Mouse (Mus musculus) limb, embryonic 14.5 days (tissue): Measurements from ENCODE around the gene Myo3b. TPM values are rescaled to one million over a fixed set of nuclear protein-coding genes. Genes with fewer than 3 reads are reported as not detected.

Experiments used
- ATAC-seq: fragments of 200-750 bp; cut with Nextera tagmentation; 2 replicates; pipeline ENCODE4 v1.8.0; 2017; ENCODE audit warnings: low read depth, moderate number of reproducible peaks, moderate TSS enrichment; ENCODE audit not compliant: low FRiP score
- DNase-seq: peaks from one replicate; pipeline ENCODE4 v3.0.0-alpha.2; 2015; ENCODE audit warnings: low spot score
- H3K27ac ChIP-seq: fragments of 300-500 bp; sonication (generic); replicated peaks from 2 replicates; pipeline ENCODE4 v1.5.1; 2014; ENCODE audit warnings: low read depth, mild to moderate bottlenecking, low read length, moderate library complexity, mixed read lengths
- H3K27me3 ChIP-seq: fragments of 300-500 bp; sonication (generic); 2 replicates; pipeline ENCODE4 v1.6.1; 2014; ENCODE audit warnings: low read length, mixed read lengths; ENCODE audit not compliant: control insufficient read depth, insufficient read depth
- H3K36me3 ChIP-seq: fragments of 300-500 bp; sonication (generic); 2 replicates; pipeline ENCODE4 v1.6.1; 2014; ENCODE audit warnings: mild to moderate bottlenecking, low read length, moderate library complexity, mixed read lengths; ENCODE audit not compliant: control insufficient read depth, insufficient read depth
- H3K4me1 ChIP-seq: fragments of 300-500 bp; sonication (generic); 2 replicates; pipeline ENCODE4 v1.6.1; 2014; ENCODE audit warnings: antibody characterized with exemption, low read length, mixed read lengths; ENCODE audit not compliant: control insufficient read depth, insufficient read depth
- H3K4me2 ChIP-seq: fragments of 300-500 bp; sonication (generic); replicated peaks from 2 replicates; pipeline ENCODE4 v1.6.1; 2014; ENCODE audit warnings: low read depth, mild to moderate bottlenecking, low read length, moderate library complexity; ENCODE audit not compliant: severe bottlenecking
- H3K4me3 ChIP-seq: fragments of 300-500 bp; sonication (generic); replicated peaks from 2 replicates; pipeline ENCODE4 v1.5.1; 2014; ENCODE audit warnings: low read length
- H3K9ac ChIP-seq: fragments of 300-500 bp; sonication (generic); 2 replicates; pipeline ENCODE4 v1.6.1; 2014; ENCODE audit warnings: mild to moderate bottlenecking, low read depth, low read length, moderate library complexity; ENCODE audit not compliant: severe bottlenecking
- H3K9me3 ChIP-seq: fragments of 300-500 bp; sonication (generic); 2 replicates; pipeline ENCODE4 v1.6.1; 2016; ENCODE audit warnings: low read length; ENCODE audit not compliant: control insufficient read depth
- POLR2A ChIP-seq: fragments of 200-500 bp; IDR thresholded peaks from 2 replicates; pipeline ENCODE4 v1.8.0; 2012; ENCODE audit warnings: inconsistent platforms, mild to moderate bottlenecking, moderate library complexity, borderline replicate concordance; ENCODE audit not compliant: insufficient read depth, insufficient read length; ENCODE audit errors: extremely low read depth
- WGBS: fragments of 180-500 bp; shearing (Covaris S2); extraction: QIAGEN DNeasy Blood & Tissue Kit; methylation state at CpG from one replicate; pipeline ENCODE4 v1.1.7; 2014; 5-methylcytosine and 5-hydroxymethylcytosine counted together
- polyA plus RNA-seq, 2 experiments: library from polyadenylated mRNA; depleted of rRNA in 1 of 2; stranded (reverse) in 1 of 2; unstranded in 1 of 2; fragments of >200 nt; fragmentation: Nextera tagmentation in 1 of 2; extraction: Ambion mirVana in 1 of 2; gene quantifications; 2 replicates each; pipeline versions ENCODE4 v1.2.1 to v1.2.3; 2012 to 2014

The Myo3b gene
- polyA plus RNA-seq, 2 experiments, result 0.04 TPM; not detected in 1

DNA sequence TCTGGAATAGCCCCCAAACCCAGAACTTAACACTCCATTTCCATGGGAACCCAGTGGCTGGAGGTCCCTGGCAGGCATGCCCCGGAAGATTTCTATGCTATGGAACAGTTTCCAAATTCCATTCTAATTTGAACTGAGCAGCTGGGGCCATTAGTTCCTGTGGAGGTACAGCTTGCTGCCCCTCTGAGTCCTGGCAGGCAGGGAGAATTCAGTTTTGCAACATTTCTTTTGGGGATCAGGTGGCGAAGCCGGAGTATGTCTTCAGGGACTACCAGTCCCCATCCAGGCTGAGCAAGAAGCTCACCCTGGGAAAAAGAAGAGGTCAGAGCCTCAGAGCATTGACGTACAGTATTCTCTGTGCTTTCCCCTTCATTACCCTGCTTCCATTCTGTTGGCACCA is 94.4 kb downstream of the Myo3b start:
- H3K4me1 ChIP-seq, result no peaks in the 10 kb centered on the region
- no peak for TF ChIP-seq POLR2A
- H3K36me3 ChIP-seq, result no peaks in the 10 kb centered on the region
- H3K4me3 ChIP-seq, result no peak overlapping the region
- WGBS, result 64% methylated on average over 4 of the region's 4 CpGs
- 0 out of 2 replicates have a peak, but pooled peaks cover 2% of the 10 kb centered on the region for H3K27me3 ChIP-seq
- DNase-seq (no peak), ATAC-seq (no peak)
- H3K9me3 ChIP-seq, result no peaks in the 10 kb centered on the region
- H3K4me2 ChIP-seq, result no peak overlapping the region
- H3K9ac ChIP-seq, result no peak overlapping the region
- H3K27ac ChIP-seq, result no peak overlapping the region

DNA sequence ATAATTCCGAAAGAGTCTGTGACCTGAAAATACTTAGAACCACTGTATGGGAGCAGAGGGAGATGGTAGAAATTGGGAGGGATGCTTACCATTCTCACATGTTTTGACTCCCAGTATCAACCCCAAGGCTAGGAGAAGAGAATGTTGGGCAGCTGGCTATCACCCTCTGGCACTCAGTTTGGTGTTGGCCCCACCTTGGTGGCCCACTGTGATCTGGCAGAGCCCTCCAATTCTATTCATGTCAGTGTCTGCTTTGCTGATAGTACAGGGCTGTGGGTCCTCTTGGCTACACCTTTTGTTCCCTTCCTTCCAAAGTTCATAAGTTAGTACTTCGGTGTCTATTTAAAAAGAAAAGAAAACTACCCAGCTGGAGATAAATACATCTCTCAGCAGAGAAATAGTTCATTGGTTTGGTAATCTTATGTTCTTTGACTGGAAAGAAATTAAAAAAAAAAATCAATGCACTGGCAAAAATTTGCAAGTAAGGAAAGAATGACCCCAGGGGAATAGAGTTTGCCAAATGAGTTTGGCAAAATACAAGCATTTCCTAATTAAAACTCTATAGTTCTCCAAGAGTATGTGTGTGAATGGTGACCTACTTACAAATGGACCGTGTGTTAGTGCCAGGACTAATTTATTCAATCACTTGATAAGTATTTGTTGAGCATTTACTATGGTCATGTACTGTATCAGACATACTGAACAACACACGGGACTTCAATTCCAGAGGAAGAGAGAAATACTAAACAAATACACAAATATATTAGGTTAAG is 98.5 kb downstream of the Myo3b start:
- Histone ChIP-seq H3K27me3 (no peaks in the 10 kb centered on the region), H3K27ac (no peak overlapping the region), H3K4me2 (no peak overlapping the region), H3K9me3 (no peaks in the 10 kb centered on the region), H3K36me3 (no peaks in the 10 kb centered on the region), H3K4me3 (no peak overlapping the region), H3K4me1 (no peaks in the 10 kb centered on the region), H3K9ac (no peak overlapping the region)
- WGBS, result 91% methylated on average over 4 of the region's 4 CpGs
- DNase-seq, result no peak
- ATAC-seq, result no peak
- no peak for TF ChIP-seq POLR2A

DNA sequence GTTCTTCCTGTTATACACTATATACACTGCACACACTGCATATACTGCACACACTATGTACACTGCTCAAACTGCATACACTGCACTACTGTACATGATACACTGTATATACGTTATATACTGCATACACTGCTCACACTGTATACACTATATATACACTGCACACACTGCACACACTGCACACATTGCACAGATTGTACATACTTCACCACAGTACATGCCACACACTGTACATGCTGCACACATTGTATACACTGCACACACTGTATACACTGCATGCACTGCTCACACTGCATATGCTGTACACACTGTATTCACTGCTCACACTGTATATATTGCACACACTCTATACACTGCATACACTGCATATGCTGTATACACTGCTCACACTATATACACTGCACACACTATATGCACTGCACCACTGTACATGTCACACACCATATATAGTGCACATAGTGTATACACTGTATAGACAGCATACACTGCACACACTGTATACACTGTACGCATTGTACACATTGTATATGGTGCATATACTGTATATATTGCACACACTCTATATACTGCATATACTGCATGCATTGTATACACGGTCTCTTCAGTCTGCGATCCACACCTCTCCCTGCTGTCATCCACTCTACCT is 104.7 kb downstream of the Myo3b start:
- Histone ChIP-seq H3K9me3 (no peaks in the 10 kb centered on the region), H3K27ac (no peak overlapping the region), H3K36me3 (no peaks in the 10 kb centered on the region), H3K9ac (no peak overlapping the region), H3K4me2 (no peak overlapping the region), H3K4me1 (no peaks in the 10 kb centered on the region), H3K27me3 (no peaks in the 10 kb centered on the region), H3K4me3 (no peak overlapping the region)
- WGBS, result 94% methylated on average over 4 of the region's 4 CpGs
- TF ChIP-seq POLR2A, result no peak
- DNase-seq (no peak), ATAC-seq (no peak)

DNA sequence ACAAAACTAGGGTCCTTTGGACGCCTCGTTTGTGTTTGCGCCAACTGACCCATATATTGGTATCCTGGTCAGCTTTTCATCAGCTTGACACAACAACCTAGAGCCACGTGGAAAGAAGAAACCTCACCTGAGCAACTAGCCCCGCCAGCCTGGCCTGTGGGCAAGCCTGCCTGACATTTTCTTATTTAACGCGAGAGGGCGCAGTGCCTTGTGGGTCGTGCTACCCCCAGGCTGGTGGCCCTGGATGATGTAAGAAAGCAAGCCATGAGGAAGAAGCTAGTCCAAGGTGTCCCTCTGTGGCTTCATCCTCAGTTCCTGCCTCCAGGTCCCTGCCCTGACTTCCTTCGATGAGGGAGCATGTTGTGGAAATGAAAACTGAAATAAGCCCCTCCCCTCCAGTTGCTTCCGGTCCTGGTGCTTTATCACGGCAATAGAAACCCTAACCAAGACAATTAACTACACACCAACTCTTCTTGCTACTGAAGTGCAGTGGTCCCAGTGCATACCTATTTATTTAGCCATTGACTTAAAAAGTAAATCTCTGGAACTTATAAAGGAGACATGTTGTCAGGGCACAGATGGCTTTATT is 108.2 kb downstream of the Myo3b start:
- H3K27ac ChIP-seq, result no peak overlapping the region
- no peaks in the 10 kb centered on the region for H3K36me3 ChIP-seq
- DNase-seq, result no peak
- ATAC-seq, result no peak
- 52% methylated on average over 12 of the region's 12 CpGs for WGBS
- no peak overlapping the region for H3K4me2 ChIP-seq
- H3K9me3 ChIP-seq, result no peaks in the 10 kb centered on the region
- no peaks in the 10 kb centered on the region for H3K27me3 ChIP-seq
- H3K4me1 ChIP-seq, result no peaks in the 10 kb centered on the region
- H3K4me3 ChIP-seq, result no peak overlapping the region
- no peak for TF ChIP-seq POLR2A
- H3K9ac ChIP-seq, result no peak overlapping the region

DNA sequence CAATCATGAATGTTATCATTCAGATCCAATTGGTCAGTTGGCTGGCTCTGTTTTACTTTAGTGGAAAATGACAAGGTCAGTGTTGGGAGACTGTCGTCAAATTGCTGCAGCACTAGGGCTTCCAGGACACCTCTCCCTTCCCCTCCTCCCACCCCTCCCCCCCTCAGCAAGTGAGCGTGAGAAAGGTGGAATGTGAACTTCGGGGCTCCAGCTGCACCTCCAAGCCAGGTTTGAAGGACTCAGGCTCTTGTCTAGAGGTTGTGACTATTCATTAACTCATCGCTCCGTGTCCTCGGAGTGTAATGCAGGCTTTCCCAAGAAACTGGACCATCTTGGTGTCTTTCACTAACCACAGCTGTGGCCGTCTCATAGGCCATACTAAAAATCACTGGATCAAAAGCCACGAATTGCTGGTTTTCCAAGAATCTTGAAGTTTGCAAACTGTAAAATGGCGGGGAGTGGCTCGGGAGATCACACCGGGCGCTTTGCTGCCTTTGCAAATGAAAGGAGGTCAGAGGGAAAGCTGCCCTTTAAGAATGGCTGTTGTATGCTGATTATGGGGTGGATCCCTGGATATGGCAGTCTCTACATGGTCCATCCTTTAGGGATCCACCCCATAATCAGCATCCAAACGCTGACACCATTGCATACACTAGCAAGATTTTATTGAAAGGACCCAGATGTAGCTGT is 110.0 kb downstream of the Myo3b start:
- no peaks in the 10 kb centered on the region for H3K27me3 ChIP-seq
- no peak overlapping the region for H3K4me3 ChIP-seq
- H3K4me1 ChIP-seq, result no peaks in the 10 kb centered on the region
- DNase-seq (no peak), ATAC-seq (no peak)
- H3K27ac ChIP-seq, result no peak overlapping the region
- H3K4me2 ChIP-seq, result no peak overlapping the region
- 64% methylated on average over 13 of the region's 13 CpGs for WGBS
- H3K9ac ChIP-seq, result no peak overlapping the region
- no peak for TF ChIP-seq POLR2A
- H3K9me3 ChIP-seq, result no peaks in the 10 kb centered on the region
- H3K36me3 ChIP-seq, result no peaks in the 10 kb centered on the region
